In genomic region chr13:90841213-90841553, GRCm38 (mm10) we compare ENCODE assay signal across 15 mouse cellular contexts.
A peak's percentile ranks its signal among the peaks of the same experiment; 100 is the strongest.
DNase-seq lines count a peak whose midpoint lies in the region; ATAC-seq and TF ChIP-seq lines count a peak whose summit lies in the region.
"Had no signal": no experiment of that assay in that cellular context is flagged by ENCODE, and none has a peak within 500 bp of the region (broad histone marks: within the 10 kb centered on the region; RNA-seq: fewer than 3 reads in every experiment).

No protein-coding gene starts in this region.

- no peaks in the 10 kb centered on the region for H3K9me3 ChIP-seq in forebrain, embryonic 11.5 days (ENCODE audit: control insufficient read depth, low read length)
- no peaks in the 10 kb centered on the region for H3K9me3 ChIP-seq in forebrain, embryonic 10.5 days
- no peaks in the 10 kb centered on the region for H3K9me3 ChIP-seq in kidney, postnatal 0 days (replicated peaks; ENCODE audit: low read length)
- H3K9me3 ChIP-seq in forebrain, embryonic 12.5 days: no peaks in the 10 kb centered on the region
- no peaks in the 10 kb centered on the region for H3K9me3 ChIP-seq in intestine, postnatal 0 days (ENCODE audit: control insufficient read depth)
- H3K9me3 ChIP-seq: embryonic facial prominence, embryonic 13.5 days; heart, embryonic 13.5 days; limb, embryonic 15.5 days had no signal

- DNase-seq in forebrain, embryonic 11.5 days (ENCODE audit: low spot score): no peak
- DNase-seq in forebrain, embryonic 10.5 days (ENCODE audit: extremely low spot score, low spot score): no peak
- DNase-seq in kidney, postnatal 0 days (ENCODE audit: low spot score): no peak
- no peak for DNase-seq in kidney, postnatal 14 days
- DNase-seq in spleen, adult 12 weeks (ENCODE audit: low spot score): no peak
- no peak for DNase-seq in cerebellum, postnatal 10 days
- DNase-seq: gastrocnemius, postnatal 14 days had no signal

- H3K27ac ChIP-seq in forebrain, embryonic 11.5 days (ENCODE audit: low read depth, low read length): no peak overlapping the region
- H3K27ac ChIP-seq in forebrain, embryonic 10.5 days: no peak overlapping the region
- H3K27ac ChIP-seq in kidney, postnatal 0 days: no peak overlapping the region
- no peak overlapping the region for H3K27ac ChIP-seq in forebrain, embryonic 12.5 days
- H3K27ac ChIP-seq in intestine, postnatal 0 days (ENCODE audit: low read depth, low read length): no peak overlapping the region

- no peaks in the 10 kb centered on the region for H3K27me3 ChIP-seq in forebrain, embryonic 11.5 days (ENCODE audit: control insufficient read depth, insufficient read depth, low read length)
- H3K27me3 ChIP-seq in forebrain, embryonic 10.5 days (ENCODE audit: poor library complexity, severe bottlenecking): no peaks in the 10 kb centered on the region
- H3K27me3 ChIP-seq in kidney, postnatal 0 days (ENCODE audit: insufficient read depth, low read length): no peaks in the 10 kb centered on the region
- H3K27me3 ChIP-seq in forebrain, embryonic 12.5 days: no peaks in the 10 kb centered on the region
- no peaks in the 10 kb centered on the region for H3K27me3 ChIP-seq in intestine, postnatal 0 days (replicated peaks; ENCODE audit: control insufficient read depth, insufficient read depth, low read length)
- H3K27me3 ChIP-seq: CH12.LX; embryonic facial prominence, embryonic 13.5 days; heart, embryonic 13.5 days; limb, embryonic 15.5 days had no signal

- H3K9ac ChIP-seq in forebrain, embryonic 11.5 days (ENCODE audit: low read length): no peak overlapping the region
- no peak overlapping the region for H3K9ac ChIP-seq in kidney, postnatal 0 days (ENCODE audit: low read depth, low read length)
- H3K9ac ChIP-seq in forebrain, embryonic 12.5 days: no peak overlapping the region
- no peak overlapping the region for H3K9ac ChIP-seq in intestine, postnatal 0 days (ENCODE audit: low read depth, low read length)
- H3K9ac ChIP-seq: embryonic facial prominence, embryonic 13.5 days; heart, embryonic 13.5 days; limb, embryonic 15.5 days; liver, postnatal 0 days had no signal

- no peak; the same call in 1 of the 2 replicates for TF ChIP-seq CTCF in kidney, postnatal 0 days (IDR thresholded peaks at IDR 0.05; ENCODE audit: low read depth)
- TF ChIP-seq CTCF in intestine, postnatal 0 days (IDR thresholded peaks at IDR 0.05; ENCODE audit: low read depth): no peak

- H3K36me3 ChIP-seq in forebrain, embryonic 11.5 days (ENCODE audit: control insufficient read depth, insufficient read depth, low read length): no peaks in the 10 kb centered on the region
- no peaks in the 10 kb centered on the region for H3K36me3 ChIP-seq in forebrain, embryonic 10.5 days (replicated peaks)
- no peaks in the 10 kb centered on the region for H3K36me3 ChIP-seq in kidney, postnatal 0 days (ENCODE audit: insufficient read depth, low read length)
- no peaks in the 10 kb centered on the region for H3K36me3 ChIP-seq in forebrain, embryonic 12.5 days (replicated peaks)
- H3K36me3 ChIP-seq in intestine, postnatal 0 days (ENCODE audit: control insufficient read depth, insufficient read depth): no peaks in the 10 kb centered on the region
- H3K36me3 ChIP-seq: embryonic facial prominence, embryonic 13.5 days; heart, embryonic 13.5 days; limb, embryonic 15.5 days had no signal

- H3K4me3 ChIP-seq in forebrain, embryonic 11.5 days (ENCODE audit: low read depth, low read length): no peak overlapping the region
- no peak overlapping the region for H3K4me3 ChIP-seq in forebrain, embryonic 10.5 days
- H3K4me3 ChIP-seq in kidney, postnatal 0 days (replicated peaks; ENCODE audit: low read depth, low read length): no peak overlapping the region
- H3K4me3 ChIP-seq in forebrain, embryonic 12.5 days (replicated peaks): no peak overlapping the region
- no peak overlapping the region for H3K4me3 ChIP-seq in intestine, postnatal 0 days (ENCODE audit: low read depth, low read length)
- H3K4me3 ChIP-seq: embryonic facial prominence, embryonic 13.5 days; heart, embryonic 13.5 days; limb, embryonic 15.5 days; myocyte had no signal

- ATAC-seq in forebrain, embryonic 11.5 days (replicated peaks; ENCODE audit: low FRiP score): peak; percentile 28; the same call in 1 of the 2 replicates
- ATAC-seq in kidney, postnatal 0 days (replicated peaks; ENCODE audit: low FRiP score, low read depth): peak; percentile 29; the same call in 1 of the 2 replicates
- 0 out of 2 replicates have a peak, but pooled peaks have one; percentile 43 for ATAC-seq in forebrain, embryonic 12.5 days (ENCODE audit: low FRiP score)
- 0 out of 2 replicates have a peak, but pooled peaks have one; percentile 12 for ATAC-seq in intestine, postnatal 0 days

- no peak overlapping the region for H3K4me2 ChIP-seq in forebrain, embryonic 11.5 days (ENCODE audit: low read depth, low read length, severe bottlenecking)
- H3K4me2 ChIP-seq in kidney, postnatal 0 days (ENCODE audit: low read length): no peak overlapping the region
- H3K4me2 ChIP-seq in forebrain, embryonic 12.5 days: no peak overlapping the region
- no peak overlapping the region for H3K4me2 ChIP-seq in intestine, postnatal 0 days (replicated peaks; ENCODE audit: low read depth)
- H3K4me2 ChIP-seq: heart, embryonic 13.5 days had no signal

- 52% methylated on average over 5 of the region's 5 CpGs for WGBS in forebrain, embryonic 11.5 days
- 54% methylated on average over 5 of the region's 5 CpGs for WGBS in forebrain, embryonic 10.5 days
- WGBS in kidney, postnatal 0 days: 47% methylated on average over 5 of the region's 5 CpGs
- 51% methylated on average over 5 of the region's 5 CpGs for WGBS in forebrain, embryonic 12.5 days
- WGBS in intestine, postnatal 0 days: 46% methylated on average over 5 of the region's 5 CpGs

- no peaks in the 10 kb centered on the region for H3K4me1 ChIP-seq in forebrain, embryonic 11.5 days (replicated peaks; ENCODE audit: control insufficient read depth, insufficient read depth, low read length)
- 0 out of 2 replicates have a peak, but pooled peaks cover 3% of the 10 kb centered on the region for H3K4me1 ChIP-seq in forebrain, embryonic 10.5 days
- H3K4me1 ChIP-seq in kidney, postnatal 0 days (replicated peaks; ENCODE audit: insufficient read depth, low read length): no peaks in the 10 kb centered on the region
- no peaks in the 10 kb centered on the region for H3K4me1 ChIP-seq in forebrain, embryonic 12.5 days
- no peaks in the 10 kb centered on the region for H3K4me1 ChIP-seq in intestine, postnatal 0 days (replicated peaks; ENCODE audit: control insufficient read depth, insufficient read depth, low read length)
